Mouse (Mus musculus) kidney, adult 2 months (tissue): ENCODE measurements around the gene Rbm8a. TPM values are rescaled to one million over a fixed set of nuclear protein-coding genes. Genes with fewer than 3 reads are reported as not detected.

Experiments used
- DNase-seq: peaks from one replicate; pipeline ENCODE4 v3.0.0; 2021
- H3K27ac ChIP-seq: fragments of 200-500 bp; 2 replicates; pipeline ENCODE4 v1.5.1; 2012; ENCODE audit warnings: low read depth, low read length, control low read depth, inconsistent platforms; ENCODE audit not compliant: insufficient read depth
- H3K27me3 ChIP-seq: fragments of 200-500 bp; replicated peaks from 2 replicates; pipeline ENCODE4 v1.6.1; 2012; ENCODE audit warnings: mild to moderate bottlenecking, moderate library complexity, low read length, inconsistent platforms; ENCODE audit not compliant: control insufficient read depth, insufficient read depth
- H3K36me3 ChIP-seq: fragments of 200-500 bp; 2 replicates; pipeline ENCODE4 v1.6.1; 2012; ENCODE audit warnings: mild to moderate bottlenecking, moderate library complexity, low read length, inconsistent platforms; ENCODE audit not compliant: control insufficient read depth, insufficient read depth
- H3K4me1 ChIP-seq: fragments of 200-500 bp; 2 replicates; pipeline ENCODE4 v1.6.1; 2011; ENCODE audit warnings: low read length; ENCODE audit not compliant: control insufficient read depth, insufficient read depth
- H3K4me3 ChIP-seq: fragments of 200-500 bp; 2 replicates; pipeline ENCODE4 v1.5.1; 2011; ENCODE audit warnings: mild to moderate bottlenecking, low read depth, low read length, control low read depth; ENCODE audit not compliant: insufficient read depth
- CTCF ChIP-seq: fragments of 200-500 bp; conservative IDR thresholded peaks from 2 replicates; pipeline ENCODE4 v1.5.1; 2011; ENCODE audit warnings: low read depth, mild to moderate bottlenecking, control low read depth, low read length, moderate library complexity, mixed read lengths; ENCODE audit not compliant: insufficient read depth, insufficient read length
- POLR2A ChIP-seq: fragments of 200-500 bp; IDR thresholded peaks from one replicate; pipeline ENCODE4 v1.6.1; 2011; ENCODE audit warnings: low read depth, low read length, control low read depth
- WGBS: fragments of 180-500 bp; shearing (Covaris S2); methylation state at CpG from one replicate; pipeline ENCODE4 v1.1.7; 2018; 5-methylcytosine and 5-hydroxymethylcytosine counted together
- polyA plus RNA-seq: library from polyadenylated mRNA; depleted of rRNA; stranded (reverse); fragments of >200 nt; gene quantifications from 2 replicates; pipeline ENCODE4 v1.2.3, GENCODE M21; 2012; rRNA removed

Gene Rbm8a
- polyA plus RNA-seq: 7.8 and 16.1 TPM in 2 replicates

DNA sequence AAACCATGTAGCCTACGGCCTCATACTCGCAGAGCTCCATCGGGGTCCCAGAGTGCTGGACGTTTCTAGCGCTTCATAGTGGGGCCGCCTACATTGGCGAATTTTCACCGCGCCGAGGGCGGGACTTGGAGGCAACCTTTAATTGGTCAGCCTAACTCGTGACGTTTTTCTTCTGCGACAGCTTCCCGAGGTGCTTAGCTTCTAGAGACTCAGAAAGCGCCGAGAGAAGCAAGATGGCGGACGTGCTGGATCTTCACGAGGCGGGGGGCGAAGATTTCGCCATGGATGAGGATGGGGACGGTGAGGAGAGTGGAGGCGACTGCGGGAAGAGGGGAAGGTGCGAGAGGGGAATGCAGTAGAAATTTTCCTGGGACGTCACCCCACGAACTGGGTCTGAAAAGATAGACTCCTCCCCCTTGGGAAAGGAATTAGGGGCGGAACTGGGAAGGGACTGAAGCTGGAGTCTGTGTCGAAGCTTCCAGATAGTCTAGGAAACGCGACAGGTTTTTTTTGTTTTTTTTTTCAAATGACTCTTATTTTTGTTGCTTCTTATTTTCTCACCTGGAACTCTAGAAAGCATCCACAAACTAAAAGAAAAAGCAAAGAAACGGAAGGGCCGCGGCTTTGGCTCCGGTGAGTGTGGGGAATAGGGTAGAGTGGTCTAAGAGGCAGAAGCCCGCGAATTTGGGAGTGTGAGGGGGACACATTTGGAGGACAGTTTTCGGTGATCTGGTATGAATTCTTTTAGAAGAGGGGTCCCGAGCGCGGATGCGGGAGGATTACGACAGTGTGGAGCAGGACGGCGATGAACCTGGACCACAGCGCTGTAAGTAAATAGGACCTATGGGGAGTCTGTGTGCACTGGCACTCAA lies at the start of gene Rbm8a:
TSS of gene Rbm8a (plus strand) at position 205 of the 872 bp plus-strand sequence.
- Histone ChIP-seq H3K4me1 (peaks cover 3% of the 10 kb centered on the region; the same call in 1 of the 2 replicates), H3K27ac (peak within 1 kb of the TSS; percentile 97), H3K36me3 (no peaks in the 10 kb centered on the region), H3K27me3 (no peaks in the 10 kb centered on the region), H3K4me3 (peak within 1 kb of the TSS; percentile 97)
- WGBS: 1% methylated on average over 48 of the region's 48 CpGs
- TF ChIP-seq POLR2A: peak; percentile 81
- no peak for TF ChIP-seq CTCF
- DNase-seq: peak; percentile 98

DNA sequence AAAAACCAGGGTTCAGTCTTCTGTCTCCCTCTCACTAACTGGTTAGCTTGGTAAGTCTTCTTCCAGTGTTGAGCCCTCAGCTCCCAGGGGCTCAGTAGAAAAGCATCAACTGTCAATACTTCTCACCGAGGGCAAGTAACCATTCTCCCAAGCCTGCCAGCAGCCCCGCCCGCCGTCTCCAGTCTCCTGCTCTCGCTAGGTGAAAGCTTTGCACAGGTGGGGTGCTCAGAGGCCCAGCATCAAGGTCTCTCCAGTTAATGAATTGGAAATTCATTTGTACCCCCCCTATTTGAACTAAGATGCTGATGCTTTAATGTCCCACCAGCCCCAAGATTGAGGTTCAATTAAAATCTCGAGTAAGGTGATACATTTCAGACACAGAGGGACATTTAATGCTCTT lies 48.6 kb upstream of the Rbm8a start:
- TF ChIP-seq CTCF: no peak
- no peak for TF ChIP-seq POLR2A
- H3K4me1 ChIP-seq: peaks cover 16% of the 10 kb centered on the region
- H3K27me3 ChIP-seq: no peaks in the 10 kb centered on the region
- no peak overlapping the region for H3K27ac ChIP-seq
- WGBS: 75% methylated on average over 6 of the region's 6 CpGs
- H3K36me3 ChIP-seq: no peaks in the 10 kb centered on the region
- no peak overlapping the region for H3K4me3 ChIP-seq
- no peak for DNase-seq

DNA sequence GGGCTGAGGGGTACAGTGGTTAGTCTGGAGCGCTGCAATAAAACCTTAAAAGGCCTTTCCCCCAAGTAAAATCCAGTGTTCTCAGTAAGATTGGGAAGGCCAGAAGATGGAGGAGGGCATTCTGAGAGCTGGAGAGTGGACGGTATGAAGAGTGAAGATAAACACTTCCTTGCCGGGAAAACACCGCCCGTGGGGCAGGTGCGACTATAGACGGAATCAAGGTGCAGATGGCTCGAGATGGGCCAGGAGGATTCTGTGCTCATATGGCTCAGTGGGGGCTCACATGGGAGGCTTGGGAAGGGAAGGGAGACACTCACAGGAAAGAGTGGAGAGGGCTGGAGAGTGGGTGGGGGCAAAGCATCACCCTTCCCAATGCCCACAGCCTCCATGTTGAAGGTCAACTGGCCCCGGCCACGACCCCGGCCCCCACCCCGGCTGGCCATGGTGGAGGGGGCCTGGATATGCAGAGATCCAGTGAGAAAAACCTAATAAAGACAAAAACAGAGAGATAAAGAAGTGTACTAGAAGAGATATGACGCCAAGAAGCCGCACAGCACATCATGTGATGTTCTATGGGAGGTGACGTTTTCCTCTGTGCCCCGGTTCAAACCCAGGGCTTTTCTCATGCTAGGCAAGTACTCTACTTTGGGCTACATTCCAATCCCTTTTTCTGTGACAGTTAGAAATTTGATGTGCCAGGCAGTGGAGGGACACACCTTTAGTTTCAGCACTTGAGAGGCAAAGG lies 47.8 kb upstream of the Rbm8a start:
- no peak overlapping the region for H3K4me3 ChIP-seq
- WGBS: 91% methylated on average over 16 of the region's 16 CpGs
- peaks cover 9% of the 10 kb centered on the region for H3K4me1 ChIP-seq
- no peaks in the 10 kb centered on the region for H3K36me3 ChIP-seq
- DNase-seq: no peak
- TF ChIP-seq POLR2A (no peak), CTCF (no peak)
- no peaks in the 10 kb centered on the region for H3K27me3 ChIP-seq
- H3K27ac ChIP-seq: no peak overlapping the region

DNA sequence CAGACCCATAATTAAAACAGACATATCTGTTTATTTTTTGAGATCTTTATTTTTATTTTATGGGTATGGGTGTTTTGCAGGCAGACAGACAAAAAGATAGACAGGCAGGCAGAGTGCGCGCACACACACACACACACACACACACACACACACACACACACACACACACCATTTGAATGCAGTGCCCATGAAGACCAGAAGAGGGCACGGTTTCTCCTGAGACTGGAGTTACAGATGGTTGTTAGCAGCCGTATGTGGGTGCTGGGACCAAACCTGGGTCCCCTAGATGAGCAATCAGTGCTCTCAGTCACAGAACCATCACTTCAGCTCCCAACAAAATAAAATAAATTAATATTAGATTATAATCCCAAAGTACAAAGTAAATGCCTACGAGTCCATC lies 46.3 kb upstream of the Rbm8a start:
- Histone ChIP-seq H3K27ac (no peak overlapping the region), H3K4me1 (no peaks in the 10 kb centered on the region), H3K4me3 (no peak overlapping the region), H3K27me3 (no peaks in the 10 kb centered on the region), H3K36me3 (no peaks in the 10 kb centered on the region)
- WGBS: 96% methylated on average over 5 of the region's 5 CpGs
- DNase-seq: no peak
- TF ChIP-seq CTCF (no peak), POLR2A (no peak)

DNA sequence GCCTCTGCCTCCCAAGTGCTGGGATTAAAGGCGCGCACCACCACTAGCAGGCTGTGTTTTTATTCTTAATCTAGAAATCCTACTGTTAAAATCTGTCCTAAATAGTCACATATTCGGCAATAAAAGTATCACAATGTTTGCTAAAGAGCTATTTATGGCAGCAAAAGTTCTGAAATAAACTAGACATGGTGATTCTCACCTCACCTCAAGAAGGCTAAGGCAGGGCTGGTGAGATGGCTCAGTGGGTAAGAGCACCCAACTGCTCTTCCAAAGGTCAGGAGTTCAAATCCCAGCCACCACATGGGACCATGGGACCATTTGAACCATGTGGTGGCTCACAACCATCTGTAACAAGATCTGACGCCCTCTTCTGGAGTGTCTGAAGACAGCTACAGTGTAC lies 39.1 kb upstream of the Rbm8a start:
- Histone ChIP-seq H3K27ac (no peak overlapping the region), H3K4me1 (0 out of 2 replicates have a peak, but pooled peaks cover 2% of the 10 kb centered on the region), H3K4me3 (no peak overlapping the region), H3K27me3 (no peaks in the 10 kb centered on the region), H3K36me3 (no peaks in the 10 kb centered on the region)
- TF ChIP-seq POLR2A (no peak), CTCF (no peak)
- DNase-seq: no peak
- 89% methylated on average over 4 of the region's 4 CpGs for WGBS

DNA sequence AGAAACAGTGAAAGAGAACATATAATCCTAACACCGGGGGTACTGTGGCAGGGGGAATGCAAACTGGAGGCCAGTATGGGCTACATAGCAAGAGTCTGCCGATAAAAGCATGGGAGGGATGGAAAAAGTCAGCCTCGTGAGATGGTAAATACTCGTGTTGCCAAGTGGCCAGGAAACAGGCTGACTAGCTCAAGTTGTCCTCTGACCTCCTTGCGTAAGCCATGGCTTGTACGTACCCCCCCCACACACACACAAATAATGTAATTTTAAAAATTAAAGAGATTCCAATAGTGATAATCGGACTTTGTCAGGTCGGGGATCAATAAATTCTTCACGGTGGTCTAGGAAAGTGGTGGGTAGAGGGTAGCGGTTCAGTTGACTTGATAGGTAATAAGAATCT lies 36.4 kb upstream of the Rbm8a start:
- Histone ChIP-seq H3K27ac (peak overlapping the region; percentile 87), H3K27me3 (0 out of 2 replicates have a peak, but pooled peaks cover 1% of the 10 kb centered on the region), H3K36me3 (no peaks in the 10 kb centered on the region), H3K4me1 (0 out of 2 replicates have a peak, but pooled peaks cover 2% of the 10 kb centered on the region), H3K4me3 (peak overlapping the region; percentile 91)
- TF ChIP-seq POLR2A (no peak), CTCF (no peak)
- DNase-seq: peak; percentile 64
- 2% methylated on average over 10 of the region's 10 CpGs for WGBS

DNA sequence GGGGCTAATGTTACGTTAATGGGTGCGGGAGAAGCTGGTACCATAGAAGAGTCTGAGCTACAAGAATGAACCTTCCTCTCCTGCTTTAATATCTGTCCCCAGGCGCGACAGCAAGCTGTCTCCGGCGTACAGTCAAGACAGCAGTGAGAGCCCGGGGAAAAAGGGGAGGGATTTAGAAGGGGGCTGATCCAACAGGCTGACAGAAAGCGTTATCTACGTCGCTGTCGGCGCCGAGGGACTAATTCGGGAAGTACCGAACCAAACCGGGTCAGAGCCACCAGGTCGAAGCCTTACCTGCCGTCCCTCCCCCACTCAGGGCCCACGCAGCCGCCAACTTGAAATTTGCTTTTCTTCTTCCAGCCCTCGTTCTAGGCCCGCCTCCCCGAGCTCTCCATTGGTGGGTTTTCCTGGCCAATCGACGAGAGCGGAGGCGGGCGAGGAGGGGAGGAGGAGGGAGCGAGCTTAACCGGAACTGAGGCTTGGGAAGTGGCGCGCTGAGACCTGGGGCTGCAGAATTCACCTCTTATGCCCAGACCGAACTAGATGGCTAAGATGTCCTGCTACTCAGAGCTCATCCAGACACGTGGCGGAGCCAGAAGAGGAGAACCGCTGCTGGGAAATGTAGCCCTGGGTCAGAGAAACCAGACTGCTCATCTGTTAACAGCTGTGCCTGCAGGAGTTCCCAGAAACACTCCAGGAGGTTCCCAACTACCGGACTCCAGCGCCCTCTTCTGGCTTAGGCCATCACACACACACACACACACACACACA lies 35.8 kb upstream of the Rbm8a start, which contains the start of gene Polr3gl:
TSS of gene Polr3gl (minus strand) at position 392 of the 771 bp plus-strand sequence.
- Histone ChIP-seq H3K4me3 (peak within 1 kb of the TSS; percentile 91), H3K4me1 (0 out of 2 replicates have a peak, but pooled peaks cover 2% of the 10 kb centered on the region), H3K27ac (peak within 1 kb of the TSS; percentile 87), H3K27me3 (0 out of 2 replicates have a peak, but pooled peaks cover 1% of the 10 kb centered on the region), H3K36me3 (no peaks in the 10 kb centered on the region)
- TF ChIP-seq POLR2A: peak; percentile 9
- TF ChIP-seq CTCF: peak; percentile 27; the same call in 1 of the 2 replicates
- under 1% methylated on average over 38 of the region's 38 CpGs for WGBS
- peak; percentile 97 for DNase-seq
